Mouse (Mus musculus) spleen, adult 2 months (tissue): ENCODE measurements around the gene Clptm1l. TPM values are rescaled to one million over a fixed set of nuclear protein-coding genes. Genes with fewer than 3 reads are reported as not detected.

Source experiments
- DNase-seq, 2 experiments: peaks; one replicate each; pipeline versions ENCODE4 v3.0.0 to v3.0.0-alpha.2; 2012 to 2021; ENCODE audit warnings: low spot score in 2 of 2, low read depth in 1 of 2
- H3K27ac ChIP-seq: fragments of 200-500 bp; 2 replicates; pipeline ENCODE4 v1.5.1; 2012; ENCODE audit warnings: low read length, inconsistent platforms; ENCODE audit not compliant: insufficient read depth
- H3K27me3 ChIP-seq: fragments of 200-500 bp; 2 replicates; pipeline ENCODE4 v1.6.1; 2012; ENCODE audit warnings: mild to moderate bottlenecking, moderate library complexity, low read length, inconsistent platforms; ENCODE audit not compliant: control insufficient read depth, insufficient read depth
- H3K36me3 ChIP-seq: fragments of 200-500 bp; 2 replicates; pipeline ENCODE4 v1.6.1; 2012; ENCODE audit warnings: mild to moderate bottlenecking, low read length, inconsistent platforms; ENCODE audit not compliant: control insufficient read depth, insufficient read depth
- H3K4me1 ChIP-seq: fragments of 200-500 bp; 2 replicates; pipeline ENCODE4 v1.6.1; 2011; ENCODE audit warnings: inconsistent platforms; ENCODE audit not compliant: control insufficient read depth, insufficient read depth, insufficient read length
- H3K4me3 ChIP-seq: fragments of 200-500 bp; 2 replicates; pipeline ENCODE4 v1.5.1; 2011; ENCODE audit warnings: mild to moderate bottlenecking, inconsistent platforms; ENCODE audit not compliant: insufficient read depth, insufficient read length; ENCODE audit errors: extremely low read depth
- CTCF ChIP-seq: fragments of 200-500 bp; IDR thresholded peaks from 2 replicates; pipeline ENCODE4 v1.5.1; 2011; ENCODE audit warnings: mild to moderate bottlenecking, inconsistent platforms; ENCODE audit not compliant: insufficient read depth, insufficient read length, insufficient replicate concordance; ENCODE audit errors: extremely low read depth
- POLR2A ChIP-seq: fragments of 200-500 bp; IDR thresholded peaks from 2 replicates; pipeline ENCODE4 v1.6.1; 2011; ENCODE audit warnings: low read depth, low read length, inconsistent platforms
- WGBS: fragments of 180-500 bp; shearing (Covaris S2); methylation state at CpG from one replicate; pipeline ENCODE4 v1.1.7; 2018; 5-methylcytosine and 5-hydroxymethylcytosine counted together
- polyA plus RNA-seq: library from polyadenylated mRNA; depleted of rRNA; stranded (reverse); fragments of >200 nt; gene quantifications from 2 replicates; pipeline ENCODE4 v1.2.3, GENCODE M21; 2012; rRNA removed

The Clptm1l gene
- 107 and 112 TPM in 2 replicates for polyA plus RNA-seq

GRCm38 (mm10) chr13:73603522-73604155 lies at the start of gene Clptm1l:
Clptm1l (plus strand) TSS chr13:73604006.
- peak; percentile 71; the same call in 1 of the 2 replicates for TF ChIP-seq POLR2A
- no peak for TF ChIP-seq CTCF
- Histone ChIP-seq H3K4me1 (peaks cover 8% of the 10 kb centered on the region; the same call in 1 of the 2 replicates), H3K27me3 (no peaks in the 10 kb centered on the region), H3K36me3 (peaks cover 13% of the 10 kb centered on the region; the same call in 1 of the 2 replicates), H3K27ac (peak within 1 kb of the TSS; percentile 78), H3K4me3 (peak within 1 kb of the TSS; percentile 92)
- WGBS: under 1% methylated on average over 52 of the region's 53 CpGs
- peak; percentile 81 to 96 for DNase-seq

- Histone ChIP-seq H3K27me3 (no peaks in the 10 kb centered on the region), H3K4me3 (no peak overlapping the region), H3K27ac (no peak overlapping the region), H3K4me1 (no peaks in the 10 kb centered on the region), H3K36me3 (no peaks in the 10 kb centered on the region)
- TF ChIP-seq POLR2A: no peak
- no peak for TF ChIP-seq CTCF
- DNase-seq: no peak
- WGBS: 78% methylated on average over 5 of the region's 5 CpGs
Observed at GRCm38 (mm10) chr13:73564201-73564600, 39.6 kb upstream of the Clptm1l start.

DNA sequence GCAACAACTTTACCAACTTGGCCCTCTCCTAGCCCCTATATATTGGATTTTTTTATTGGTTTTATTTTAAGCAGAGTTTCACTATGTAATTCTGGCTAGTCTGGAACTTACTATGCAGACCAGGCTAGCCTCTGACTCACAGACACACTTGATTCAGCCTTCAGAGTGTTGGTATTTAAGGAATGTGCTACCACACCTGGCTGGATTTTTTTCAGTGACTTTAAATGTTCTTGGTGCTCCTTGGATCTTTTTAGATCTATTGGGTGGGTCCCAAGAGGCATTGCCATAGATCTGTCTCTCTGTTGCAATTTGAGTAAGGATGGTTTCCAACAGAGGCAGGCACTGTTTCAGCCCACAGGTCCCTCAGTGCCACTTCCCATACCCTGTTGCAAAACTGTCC lies 28.8 kb upstream of the Clptm1l start:
- H3K4me3 ChIP-seq: no peak overlapping the region
- H3K36me3 ChIP-seq: no peaks in the 10 kb centered on the region
- TF ChIP-seq CTCF (no peak), POLR2A (no peak)
- H3K27me3 ChIP-seq: no peaks in the 10 kb centered on the region
- H3K27ac ChIP-seq: no peak overlapping the region
- no peak for DNase-seq
- H3K4me1 ChIP-seq: no peaks in the 10 kb centered on the region

DNA sequence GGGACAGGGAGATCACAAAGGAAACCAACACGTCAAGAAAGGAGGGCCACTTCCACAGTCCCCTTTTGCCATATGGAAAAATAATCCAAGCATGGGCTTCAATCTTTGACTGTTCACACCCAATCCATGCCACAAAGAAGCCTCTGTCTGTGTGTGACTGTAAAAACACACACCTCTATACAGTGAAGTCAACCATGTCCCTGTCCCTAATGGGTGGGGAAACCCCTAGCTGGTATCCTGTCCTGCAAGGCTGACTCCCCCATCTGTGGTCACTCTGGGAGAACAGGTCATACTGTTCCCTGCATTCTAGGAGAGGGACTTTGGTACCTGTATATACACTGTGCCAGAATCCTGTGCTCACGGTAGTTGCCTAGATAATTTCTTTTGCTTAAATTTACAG lies 26.5 kb upstream of the Clptm1l start:
- Histone ChIP-seq H3K4me1 (no peaks in the 10 kb centered on the region), H3K4me3 (no peak overlapping the region), H3K27ac (no peak overlapping the region), H3K27me3 (no peaks in the 10 kb centered on the region), H3K36me3 (no peaks in the 10 kb centered on the region)
- DNase-seq: no peak
- TF ChIP-seq POLR2A (no peak), CTCF (no peak)
- WGBS: 73% methylated on average over 2 of the region's 2 CpGs

GRCm38 (mm10) chr13:73591488-73591887 lies 12.3 kb upstream of the Clptm1l start:
- DNase-seq: no peak
- Histone ChIP-seq H3K4me3 (no peak overlapping the region), H3K27me3 (no peaks in the 10 kb centered on the region), H3K4me1 (no peaks in the 10 kb centered on the region), H3K36me3 (no peaks in the 10 kb centered on the region), H3K27ac (no peak overlapping the region)
- WGBS: 67% methylated on average over 3 of the region's 3 CpGs
- TF ChIP-seq POLR2A (no peak), CTCF (no peak)

DNA sequence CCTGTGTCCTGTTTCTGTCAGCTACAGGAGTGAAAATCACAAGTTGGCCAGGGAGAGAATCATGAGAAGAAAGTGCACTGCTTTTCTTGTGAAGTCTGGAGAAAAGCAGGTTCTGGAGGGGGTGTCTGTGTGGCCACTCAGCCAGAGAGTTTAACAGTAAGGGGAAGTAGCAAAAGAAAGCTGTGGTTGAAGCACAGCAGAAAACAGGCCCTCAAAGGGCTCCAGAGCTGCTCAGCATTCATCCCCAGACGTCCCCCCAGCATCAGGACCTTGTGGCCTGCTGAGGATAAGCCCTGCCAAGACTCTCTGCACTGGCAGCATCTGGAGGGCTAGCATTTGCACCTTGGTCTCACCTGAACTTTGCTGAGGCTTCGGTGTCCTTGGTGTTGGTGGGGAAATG lies 11.3 kb upstream of the Clptm1l start:
- TF ChIP-seq CTCF (no peak), POLR2A (no peak)
- Histone ChIP-seq H3K4me3 (no peak overlapping the region), H3K27ac (no peak overlapping the region), H3K27me3 (no peaks in the 10 kb centered on the region), H3K4me1 (no peaks in the 10 kb centered on the region), H3K36me3 (no peaks in the 10 kb centered on the region)
- no peak for DNase-seq
- 40% methylated on average over 2 of the region's 2 CpGs for WGBS

DNA sequence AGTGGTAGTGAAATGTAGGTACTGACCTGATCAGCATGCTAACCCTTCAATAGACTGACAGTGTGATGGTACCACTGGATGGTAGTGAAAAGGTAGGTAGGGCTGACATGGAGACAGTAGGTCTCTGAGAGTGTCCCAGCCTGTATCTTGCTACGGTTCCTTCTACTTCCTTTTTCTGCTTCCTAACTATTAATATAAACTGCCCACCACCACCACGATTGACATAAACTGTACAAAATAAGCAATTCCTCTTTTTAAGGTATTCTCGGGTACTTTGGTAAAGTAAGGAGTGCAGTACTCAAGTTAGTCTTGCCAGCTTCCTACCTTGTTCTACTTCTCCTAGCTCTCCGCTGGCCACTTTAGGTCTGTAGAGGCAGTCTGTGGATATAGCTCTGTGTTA lies 7.5 kb upstream of the Clptm1l start:
- H3K4me3 ChIP-seq: no peak overlapping the region
- no peak overlapping the region for H3K27ac ChIP-seq
- TF ChIP-seq POLR2A: no peak
- no peak for TF ChIP-seq CTCF
- WGBS: 15% methylated on average over 4 of the region's 4 CpGs
- no peaks in the 10 kb centered on the region for H3K36me3 ChIP-seq
- no peaks in the 10 kb centered on the region for H3K4me1 ChIP-seq
- no peaks in the 10 kb centered on the region for H3K27me3 ChIP-seq
- DNase-seq: no peak

DNA sequence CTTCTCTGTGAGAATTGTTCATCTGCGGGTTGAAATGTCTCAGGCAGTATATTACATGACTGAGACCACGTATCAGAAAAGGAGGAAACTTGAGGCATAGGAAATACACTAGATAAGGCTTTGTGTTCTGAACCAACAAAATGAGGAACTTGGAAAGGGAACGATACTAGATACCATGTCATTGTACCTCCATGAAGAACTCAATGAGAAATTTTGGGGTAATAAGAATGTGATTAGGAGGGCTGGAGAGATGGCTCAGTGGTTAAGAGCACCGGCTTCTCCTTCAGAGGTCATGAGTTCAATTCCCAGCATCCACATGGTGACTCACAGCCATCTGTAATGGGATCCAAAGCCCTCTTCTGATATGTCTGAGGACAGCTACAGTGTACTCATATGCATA lies 3.6 kb upstream of the Clptm1l start:
- 13% methylated on average over 4 of the region's 4 CpGs for WGBS
- Histone ChIP-seq H3K4me3 (no peak overlapping the region), H3K27me3 (no peaks in the 10 kb centered on the region), H3K36me3 (no peaks in the 10 kb centered on the region), H3K4me1 (peaks cover 8% of the 10 kb centered on the region; the same call in 1 of the 2 replicates), H3K27ac (no peak overlapping the region)
- no peak for DNase-seq
- TF ChIP-seq CTCF: no peak
- no peak for TF ChIP-seq POLR2A
